Mouse (Mus musculus) limb, embryonic 11.5 days (tissue): Measurements from ENCODE around the gene Sulf2. TPM values are rescaled to one million over a fixed set of nuclear protein-coding genes. Genes with fewer than 3 reads are reported as not detected.
A peak's percentile ranks its signal among the peaks of the same experiment; 100 is the strongest.

ENCODE experiments used
- ATAC-seq: fragments of 200-750 bp; cut with Nextera tagmentation; 2 replicates; pipeline ENCODE4 v1.8.0; 2017; ENCODE audit warnings: low read depth; ENCODE audit not compliant: insufficient number of reproducible peaks, low FRiP score, low TSS enrichment
- DNase-seq: peaks from one replicate; pipeline ENCODE4 v3.0.0-alpha.2; 2015; ENCODE audit warnings: low spot score
- H3K27ac ChIP-seq: fragments of 300-500 bp; sonication (generic); replicated peaks from 2 replicates; pipeline ENCODE4 v1.5.1; 2014; ENCODE audit warnings: low read depth, mild to moderate bottlenecking, low read length
- H3K27me3 ChIP-seq: fragments of 300-500 bp; sonication (generic); 2 replicates; pipeline ENCODE4 v1.6.1; 2014; ENCODE audit warnings: mild to moderate bottlenecking, low read length, mixed read lengths; ENCODE audit not compliant: control insufficient read depth, insufficient read depth
- H3K36me3 ChIP-seq: fragments of 300-500 bp; sonication (generic); 2 replicates; pipeline ENCODE4 v1.6.1; 2014; ENCODE audit warnings: mild to moderate bottlenecking, low read length, moderate library complexity, mixed read lengths; ENCODE audit not compliant: control insufficient read depth, insufficient read depth
- H3K4me1 ChIP-seq: fragments of 300-500 bp; sonication (generic); 2 replicates; pipeline ENCODE4 v1.6.1; 2014; ENCODE audit warnings: low read length, mixed read lengths; ENCODE audit not compliant: control insufficient read depth, insufficient read depth
- H3K4me2 ChIP-seq: fragments of 300-500 bp; sonication (generic); 2 replicates; pipeline ENCODE4 v1.6.1; 2014; ENCODE audit warnings: low read depth, mild to moderate bottlenecking, moderate library complexity; ENCODE audit not compliant: severe bottlenecking
- H3K4me3 ChIP-seq: fragments of 300-500 bp; sonication (generic); 2 replicates; pipeline ENCODE4 v1.5.1; 2014; ENCODE audit warnings: low read depth, low read length
- H3K9ac ChIP-seq: fragments of 300-500 bp; sonication (generic); 2 replicates; pipeline ENCODE4 v1.6.1; 2014; ENCODE audit warnings: mild to moderate bottlenecking, low read length
- H3K9me3 ChIP-seq: fragments of 300-500 bp; sonication (generic); 2 replicates; pipeline ENCODE4 v1.6.1; 2016; ENCODE audit warnings: low read length; ENCODE audit not compliant: control insufficient read depth
- WGBS: fragments of 180-500 bp; shearing (Covaris S2); extraction: QIAGEN DNeasy Blood & Tissue Kit; methylation state at CpG from one replicate; pipeline ENCODE4 v1.1.7; 2014; 5-methylcytosine and 5-hydroxymethylcytosine counted together
- polyA plus RNA-seq: library from polyadenylated mRNA; unstranded; fragments of >200 nt; fragmentation: Nextera tagmentation; extraction: Ambion mirVana; gene quantifications from 2 replicates; pipeline ENCODE4 v1.2.1, GENCODE M21; 2014

Gene Sulf2
- polyA plus RNA-seq, 1 experiment from 2014 or later = 193 TPM

DNA sequence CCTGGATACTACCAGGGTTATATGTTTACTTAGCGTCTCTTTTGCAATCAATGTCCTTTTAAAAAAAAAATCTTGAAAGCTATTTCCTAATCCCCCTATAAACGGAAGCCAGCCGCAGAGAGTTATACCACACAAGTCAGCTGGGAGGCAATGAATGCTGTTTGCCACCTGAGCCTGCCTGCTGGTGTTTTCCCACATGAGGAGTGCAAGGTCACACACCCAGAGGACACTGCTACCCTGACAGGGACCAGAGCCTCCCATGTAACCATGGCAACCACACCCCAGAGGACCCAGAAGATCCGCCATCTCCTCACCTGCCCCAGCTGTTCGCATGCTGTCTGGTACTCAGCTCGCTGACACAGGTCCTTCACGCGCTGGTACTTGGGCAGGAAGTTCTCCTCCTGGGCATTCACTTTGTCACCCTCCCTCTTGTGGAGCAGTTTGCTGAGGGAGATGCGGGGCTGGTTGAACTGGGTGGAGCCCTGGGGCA, 71.9 kb downstream of the Sulf2 start:
- DNase-seq (no peak), ATAC-seq (no peak)
- H3K4me1 ChIP-seq = no peaks in the 10 kb centered on the region
- H3K4me2 ChIP-seq = no peak overlapping the region
- H3K9ac ChIP-seq = no peak overlapping the region
- H3K4me3 ChIP-seq = no peak overlapping the region
- peaks cover 25% of the 10 kb centered on the region for H3K36me3 ChIP-seq
- no peaks in the 10 kb centered on the region for H3K9me3 ChIP-seq
- 79% methylated on average over 9 of the region's 9 CpGs for WGBS
- H3K27me3 ChIP-seq = no peaks in the 10 kb centered on the region
- H3K27ac ChIP-seq = no peak overlapping the region

- no peak overlapping the region for H3K27ac ChIP-seq
- H3K4me3 ChIP-seq = no peak overlapping the region
- no peaks in the 10 kb centered on the region for H3K4me1 ChIP-seq
- no peaks in the 10 kb centered on the region for H3K27me3 ChIP-seq
- H3K9ac ChIP-seq = no peak overlapping the region
- no peak overlapping the region for H3K4me2 ChIP-seq
- WGBS = 83% methylated on average over 10 of the region's 10 CpGs
- DNase-seq (no peak), ATAC-seq (no peak)
- H3K9me3 ChIP-seq = no peaks in the 10 kb centered on the region
- peaks cover 27% of the 10 kb centered on the region for H3K36me3 ChIP-seq
Observed at GRCm38 (mm10) chr2:166082661-166083060, 72.8 kb downstream of the Sulf2 start.

DNA sequence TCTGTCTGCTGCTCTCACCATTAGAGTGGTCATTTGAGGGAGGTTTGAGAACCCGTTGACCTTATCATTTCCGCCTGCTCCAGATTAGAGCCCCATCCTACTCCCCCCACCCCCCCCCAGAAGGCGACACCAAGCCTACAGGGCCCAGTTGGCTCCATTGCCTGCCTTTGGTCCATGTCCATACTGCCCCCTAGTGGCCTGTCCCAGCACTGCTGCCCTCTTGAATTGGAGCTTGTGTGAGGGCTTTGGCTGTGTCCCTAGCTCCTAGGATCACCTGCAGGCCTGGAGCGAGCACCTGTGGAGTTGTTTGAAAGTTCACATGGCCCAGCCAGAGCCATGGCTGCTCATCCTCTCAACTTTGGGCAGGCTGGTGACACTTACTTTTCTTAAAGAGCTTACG, 73.3 kb downstream of the Sulf2 start:
- H3K27ac ChIP-seq = no peak overlapping the region
- 64% methylated on average over 5 of the region's 5 CpGs for WGBS
- no peak overlapping the region for H3K4me3 ChIP-seq
- no peak overlapping the region for H3K9ac ChIP-seq
- H3K36me3 ChIP-seq = peaks cover 30% of the 10 kb centered on the region
- H3K4me2 ChIP-seq = no peak overlapping the region
- ATAC-seq (no peak), DNase-seq (peak; percentile 90)
- no peaks in the 10 kb centered on the region for H3K9me3 ChIP-seq
- no peaks in the 10 kb centered on the region for H3K4me1 ChIP-seq
- no peaks in the 10 kb centered on the region for H3K27me3 ChIP-seq

DNA sequence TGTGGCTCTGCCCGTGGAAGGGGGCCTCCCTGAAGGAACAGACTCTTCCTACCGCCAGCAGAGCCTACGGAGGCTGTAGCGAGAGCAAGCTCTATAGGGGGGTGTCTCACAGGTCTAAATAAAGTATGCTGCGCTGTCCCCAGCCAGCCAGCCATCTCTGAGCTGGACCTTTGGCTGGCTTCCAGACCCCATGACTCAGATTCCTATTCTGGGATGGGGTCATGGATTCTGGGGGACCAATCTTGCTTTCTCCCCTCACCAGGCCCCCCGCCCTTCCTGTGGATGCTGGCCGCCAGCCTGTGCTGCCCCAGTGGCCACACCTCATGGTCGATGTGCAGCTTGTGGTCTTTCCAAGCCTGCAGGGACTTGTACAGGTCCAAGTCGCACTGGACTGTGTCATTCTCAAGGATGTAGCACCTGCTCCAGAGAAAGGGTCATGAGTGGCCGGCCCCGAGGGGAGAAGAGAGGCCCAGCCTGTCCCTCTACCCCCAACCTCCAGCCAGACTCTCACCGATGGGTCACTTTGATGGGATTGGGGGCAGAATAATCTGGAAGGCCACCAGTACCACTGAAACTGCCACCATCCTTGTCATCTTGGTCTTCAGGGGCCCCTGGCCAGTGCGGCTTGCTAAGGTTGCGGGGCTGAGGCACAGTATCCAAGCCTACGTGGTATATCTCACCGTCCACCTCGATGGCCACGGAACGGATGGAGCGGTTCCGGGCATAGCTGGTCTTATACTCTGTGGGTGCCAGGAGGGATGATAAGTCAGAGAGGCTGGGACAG, 74.3 kb downstream of the Sulf2 start:
- Histone ChIP-seq H3K27me3 (no peaks in the 10 kb centered on the region), H3K9me3 (no peaks in the 10 kb centered on the region), H3K4me1 (no peaks in the 10 kb centered on the region), H3K4me3 (no peak overlapping the region), H3K4me2 (no peak overlapping the region), H3K36me3 (peaks cover 25% of the 10 kb centered on the region), H3K9ac (no peak overlapping the region), H3K27ac (no peak overlapping the region)
- no peak for ATAC-seq
- DNase-seq = no peak
- 90% methylated on average over 21 of the region's 21 CpGs for WGBS

DNA sequence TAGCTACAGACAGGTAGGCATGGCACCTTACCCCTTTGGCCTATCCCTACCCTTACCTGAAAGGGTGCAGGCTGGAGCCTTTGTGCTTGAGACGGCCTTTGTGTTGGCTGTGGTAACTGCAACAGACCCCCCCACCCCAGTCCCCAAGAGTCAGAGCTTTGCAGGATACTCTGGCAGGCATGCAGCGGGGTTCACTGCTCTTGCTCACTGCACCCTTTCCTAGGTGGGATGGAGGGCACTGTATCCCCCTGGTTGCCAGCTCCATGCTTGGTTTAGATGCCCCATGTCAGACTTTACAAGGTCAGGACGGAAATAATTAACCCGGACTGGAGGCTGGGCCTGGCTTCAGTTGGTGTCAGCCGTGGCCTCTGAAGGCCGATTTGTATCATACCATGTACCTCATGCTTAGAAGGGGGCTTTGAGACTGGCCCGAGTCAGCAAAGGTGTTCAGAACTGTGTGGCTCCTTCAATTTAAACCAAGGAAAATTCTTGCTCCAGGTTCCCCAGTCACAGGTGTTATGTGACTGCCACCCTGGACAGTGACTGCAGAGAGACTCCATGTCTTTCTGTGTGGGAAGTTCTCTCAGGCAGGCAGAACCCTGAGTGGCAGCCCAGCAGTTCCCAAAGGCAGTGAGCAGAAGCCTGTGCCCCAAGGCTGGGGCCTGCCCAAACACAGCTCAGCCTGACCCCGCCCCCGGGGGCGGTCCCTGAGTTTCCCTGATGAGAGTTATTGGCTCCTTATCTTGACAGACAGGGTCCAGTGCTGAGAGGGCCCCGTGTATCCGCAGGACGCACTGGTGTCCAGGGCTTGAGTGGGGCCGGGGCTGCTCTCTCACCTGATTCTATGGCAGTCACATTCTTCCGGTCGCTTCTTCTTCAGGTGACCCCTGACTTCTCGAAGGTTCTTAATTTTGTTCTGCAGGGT, 75.2 kb downstream of the Sulf2 start:
- DNase-seq (peak; percentile 60), ATAC-seq (no peak; the same call in 1 of the 2 replicates)
- Histone ChIP-seq H3K27ac (no peak overlapping the region), H3K4me1 (no peaks in the 10 kb centered on the region), H3K4me2 (no peak overlapping the region), H3K27me3 (no peaks in the 10 kb centered on the region), H3K9me3 (no peaks in the 10 kb centered on the region), H3K36me3 (peaks cover 20% of the 10 kb centered on the region), H3K4me3 (no peak overlapping the region), H3K9ac (no peak overlapping the region)
- WGBS = 61% methylated on average over 17 of the region's 17 CpGs

GRCm38 (mm10) chr2:166079231-166079630, 76.2 kb downstream of the Sulf2 start:
- no peak overlapping the region for H3K4me3 ChIP-seq
- peaks cover 20% of the 10 kb centered on the region for H3K36me3 ChIP-seq
- H3K9me3 ChIP-seq = no peaks in the 10 kb centered on the region
- 92% methylated on average over 14 of the region's 14 CpGs for WGBS
- ATAC-seq (no peak), DNase-seq (no peak)
- H3K27me3 ChIP-seq = no peaks in the 10 kb centered on the region
- no peaks in the 10 kb centered on the region for H3K4me1 ChIP-seq
- H3K9ac ChIP-seq = no peak overlapping the region
- H3K4me2 ChIP-seq = no peak overlapping the region
- H3K27ac ChIP-seq = no peak overlapping the region

- ATAC-seq (no peak), DNase-seq (no peak)
- Histone ChIP-seq H3K9me3 (no peaks in the 10 kb centered on the region), H3K4me1 (no peaks in the 10 kb centered on the region), H3K36me3 (peaks cover 20% of the 10 kb centered on the region), H3K27me3 (no peaks in the 10 kb centered on the region), H3K9ac (no peak overlapping the region), H3K4me3 (no peak overlapping the region), H3K4me2 (no peak overlapping the region), H3K27ac (no peak overlapping the region)
- WGBS = 94% methylated on average over 9 of the region's 9 CpGs
Observed at GRCm38 (mm10) chr2:166077371-166077770, 78.1 kb downstream of the Sulf2 start.

DNA sequence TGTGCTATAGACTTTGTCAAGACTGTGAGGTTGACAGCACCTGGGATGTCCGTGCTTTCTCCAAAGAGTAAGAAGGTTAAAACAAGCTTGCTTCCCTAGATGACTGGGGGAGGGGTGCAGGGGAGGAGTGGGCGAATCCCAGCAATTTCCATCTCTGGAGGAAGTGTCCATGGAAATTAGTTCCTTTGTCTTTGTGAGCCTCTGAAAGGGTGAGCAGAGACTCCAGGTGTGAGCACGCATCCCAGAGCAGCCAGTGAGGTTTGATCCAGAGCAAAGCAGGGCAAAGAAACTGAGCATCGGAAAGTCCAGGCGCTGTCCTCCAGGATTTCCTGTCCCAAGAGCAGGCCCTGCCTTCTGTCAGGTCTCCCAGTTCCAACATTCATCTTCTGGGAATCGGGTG, 81.1 kb downstream of the Sulf2 start:
- Histone ChIP-seq H3K9me3 (no peaks in the 10 kb centered on the region), H3K27ac (0 out of 2 replicates have a peak overlapping the region, but pooled peaks have one; percentile 10), H3K36me3 (peaks cover 12% of the 10 kb centered on the region; the same call in 1 of the 2 replicates), H3K9ac (no peak overlapping the region), H3K4me2 (no peak overlapping the region), H3K4me1 (no peaks in the 10 kb centered on the region), H3K4me3 (no peak overlapping the region), H3K27me3 (no peaks in the 10 kb centered on the region)
- 73% methylated on average over 6 of the region's 6 CpGs for WGBS
- no peak for DNase-seq
- ATAC-seq = no peak
